Mouse (Mus musculus) hematopoietic stem cell, adult 5-6 weeks (primary cell): ENCODE results near the gene Ptrh1. TPM values are rescaled to one million over a fixed set of nuclear protein-coding genes. Genes with fewer than 3 reads are reported as not detected.
A peak's percentile ranks its signal among the peaks of the same experiment; 100 is the strongest.

ENCODE experiments used
- ATAC-seq, 2 experiments: fragments of 125-278 bp in 1 of 2; replicated peaks in 1 of 2; 2 replicates each; pipeline ENCODE4 v1.8.0; 2016 to 2017; ENCODE audit warnings: inconsistent platforms in 2 of 2, mild to moderate bottlenecking in 2 of 2, moderate number of reproducible peaks in 2 of 2, low read depth in 1 of 2, moderate TSS enrichment in 1 of 2; ENCODE audit not compliant: low FRiP score in 2 of 2, poor library complexity in 2 of 2, severe bottlenecking in 2 of 2, insufficient read depth in 1 of 2, low TSS enrichment in 1 of 2
- total RNA-seq: library from RNA; stranded (forward); fragments of 172-1452, 232-1000 nt; gene quantifications from 2 replicates; pipeline ENCODE4 v1.2.3, GENCODE M21; 2017

Ptrh1 gene
- total RNA-seq, 1 experiment from 2014 or later = 1.5 TPM

GRCm38 (mm10) chr2:32779131-32779530 lies 3.5 kb downstream of the Ptrh1 start:
- ATAC-seq = 0 out of 4 replicates have a peak, but pooled peaks of 1 of the 2 experiments have one; percentile 14

- ATAC-seq = no peak
Measured at GRCm38 (mm10) chr2:32779714-32780113, 4.1 kb downstream of the Ptrh1 start.

- no peak for ATAC-seq
Measured at GRCm38 (mm10) chr2:32781710-32782109, 6.1 kb downstream of the Ptrh1 start.

GRCm38 (mm10) chr2:32784048-32784681 lies 8.6 kb downstream of the Ptrh1 start, which contains the start of gene Cfap157:
Cfap157 (minus strand) TSS chr2:32784428.
- ATAC-seq = no peak

GRCm38 (mm10) chr2:32787176-32787575 lies 11.6 kb downstream of the Ptrh1 start:
- ATAC-seq = no peak

GRCm38 (mm10) chr2:32788581-32788980 lies 13.0 kb downstream of the Ptrh1 start:
- ATAC-seq = no peak

- no peak for ATAC-seq
Measured at GRCm38 (mm10) chr2:32791297-32791696, 15.7 kb downstream of the Ptrh1 start.

- no peak for ATAC-seq
Measured at GRCm38 (mm10) chr2:32795748-32796418, 20.3 kb downstream of the Ptrh1 start.

- no peak for ATAC-seq
Measured at GRCm38 (mm10) chr2:32798251-32798962, 22.8 kb downstream of the Ptrh1 start.

- ATAC-seq = no peak
Measured at GRCm38 (mm10) chr2:32808816-32809566, 33.4 kb downstream of the Ptrh1 start.

- no peak for ATAC-seq
Measured at GRCm38 (mm10) chr2:32811959-32812358, 36.4 kb downstream of the Ptrh1 start.

- ATAC-seq = no peak
Measured at GRCm38 (mm10) chr2:32816497-32816896, 40.9 kb downstream of the Ptrh1 start.

- no peak for ATAC-seq
Measured at GRCm38 (mm10) chr2:32816946-32817581, 41.5 kb downstream of the Ptrh1 start.

- no peak for ATAC-seq
Measured at GRCm38 (mm10) chr2:32817589-32817988, 42.0 kb downstream of the Ptrh1 start.

- ATAC-seq = no peak
Measured at GRCm38 (mm10) chr2:32818208-32818607, 42.6 kb downstream of the Ptrh1 start.

GRCm38 (mm10) chr2:32821041-32821802 lies 45.6 kb downstream of the Ptrh1 start:
- ATAC-seq = 0 out of 4 replicates have a peak, but pooled peaks of 1 of the 2 experiments have one; percentile 64
